Mouse (Mus musculus): ENCODE data around the gene Skint2. TPM values are rescaled to one million over a fixed set of nuclear protein-coding genes. Genes with fewer than 3 reads are reported as not detected.

Gene Skint2
- not detected for total RNA-seq (2021)
- long read RNA-seq, experiment 1: 0 reads
- long read RNA-seq, experiment 2: 0 reads

DNA sequence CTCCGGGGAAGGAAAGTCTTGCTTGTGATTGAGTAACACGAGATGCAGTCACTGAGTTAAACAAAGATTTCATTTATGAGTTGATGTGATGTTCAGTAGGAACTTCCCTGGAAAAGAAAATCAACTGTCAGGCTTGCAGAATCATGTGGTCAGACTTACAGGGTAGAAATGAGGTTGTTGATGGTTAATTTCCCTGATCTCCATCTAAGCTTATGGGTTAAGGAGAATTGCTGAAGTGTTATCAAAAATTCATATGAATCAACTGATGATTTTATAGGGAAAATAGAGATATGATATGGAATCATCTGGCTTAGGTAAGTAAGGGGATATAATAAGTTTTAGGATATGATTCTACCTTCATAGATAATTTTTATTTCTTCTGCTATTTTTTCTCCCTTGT is at the start of gene Skint2:
Skint2 (plus strand) TSS at position 301 of the 400 bp plus-strand sequence.
- no peak for DNase-seq

Other genes starting within 250 kb of the Skint2 start
- not detected for gene Skint9, start 123.2 kb upstream of the Skint2 start, total RNA-seq (2021)
- gene Skint10, start 217.7 kb downstream of the Skint2 start, total RNA-seq (2021): not detected

All from adrenal gland, postnatal 36 days (tissue).